Mouse (Mus musculus): ENCODE measurements around the gene Kirrel. TPM values are rescaled to one million over a fixed set of nuclear protein-coding genes. Genes with fewer than 3 reads are reported as not detected.
A peak's percentile ranks its signal among the peaks of the same experiment; 100 is the strongest.

Gene Kirrel
- total RNA-seq, 2 experiments from 2014 or later = 0.11 TPM; not detected in 1

DNA sequence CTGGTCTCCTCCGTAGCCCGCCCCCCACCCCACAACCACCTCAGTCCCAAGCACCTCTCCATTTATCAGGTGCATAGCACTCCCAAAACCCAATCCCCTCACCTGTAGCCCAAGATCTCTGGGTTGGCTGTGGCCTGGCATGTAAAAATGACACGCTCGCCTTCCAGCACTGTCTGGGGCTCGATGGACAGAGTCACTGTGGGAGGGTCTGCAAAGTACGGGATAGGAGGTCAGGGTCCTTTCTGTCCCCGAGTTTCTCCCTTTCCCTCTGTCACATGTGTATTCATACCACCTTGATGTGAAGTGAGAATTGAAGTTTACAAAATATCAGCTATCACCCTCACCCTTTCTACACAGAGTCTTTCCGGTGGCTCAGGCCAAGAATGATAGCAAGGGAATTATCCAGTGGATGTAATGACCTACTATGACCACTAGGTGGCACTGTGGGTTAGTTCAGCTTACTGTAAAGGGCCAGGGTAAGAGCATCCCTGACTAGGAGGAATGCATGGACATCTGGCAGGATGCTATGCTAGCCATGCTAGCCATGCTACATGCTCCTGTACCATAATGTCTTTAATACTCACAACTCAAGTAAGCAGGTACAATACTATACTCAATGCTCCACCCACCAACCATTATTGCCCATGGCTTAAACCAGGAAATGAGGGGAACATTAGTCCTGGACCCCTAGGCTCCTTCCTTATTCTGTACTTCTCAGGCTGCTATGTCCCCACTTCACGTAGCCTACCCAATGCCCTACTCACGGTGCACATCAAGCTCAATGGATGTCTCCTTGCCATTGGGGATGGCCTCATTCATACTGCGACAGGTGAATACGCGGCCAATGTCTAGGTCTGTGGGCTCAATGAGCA, 84.6 kb downstream of the Kirrel start:
- peak; percentile 90 for ATAC-seq (ENCODE audit: poor library complexity, severe bottlenecking)

DNA sequence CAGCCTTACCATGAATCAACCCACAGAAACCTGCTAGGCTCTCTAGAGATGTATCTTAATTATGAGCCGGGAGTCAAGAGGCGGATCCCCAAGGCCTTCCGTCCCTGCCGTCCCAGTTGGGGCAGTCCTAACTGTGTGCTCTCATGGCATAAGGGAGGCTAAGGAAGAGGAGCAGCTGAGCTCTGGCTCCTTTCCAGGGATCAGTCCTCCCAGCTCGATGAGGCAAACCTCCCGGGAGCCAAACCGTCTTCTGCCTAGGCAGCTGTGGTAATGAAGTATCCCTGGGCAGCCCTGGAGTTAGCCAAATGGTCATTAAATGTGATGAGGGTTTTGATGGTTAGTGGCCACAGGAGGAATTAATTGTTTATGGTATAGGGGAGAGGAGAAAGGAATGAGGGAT, 87.4 kb downstream of the Kirrel start:
- no peak for ATAC-seq (ENCODE audit: poor library complexity, severe bottlenecking)

DNA sequence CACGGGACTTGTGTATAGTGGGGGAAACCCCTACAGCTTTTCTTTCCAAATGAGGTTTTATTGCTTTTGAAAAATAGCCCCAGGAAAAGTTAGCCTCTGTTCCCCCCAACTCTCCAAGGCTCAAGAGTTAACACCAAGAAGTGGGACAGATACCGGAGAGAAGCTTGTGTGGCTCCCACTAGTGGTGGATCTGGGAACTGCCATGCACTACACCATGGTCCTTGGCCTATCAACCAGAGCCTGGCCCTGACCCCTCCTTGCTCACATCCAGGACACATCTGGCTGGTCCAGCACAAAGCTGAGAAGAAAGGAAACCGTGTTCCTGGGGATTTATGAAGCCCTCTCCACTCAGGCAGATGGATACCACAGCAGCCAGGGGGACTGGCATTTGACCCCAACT, 92.3 kb downstream of the Kirrel start:
- ATAC-seq (ENCODE audit: poor library complexity, severe bottlenecking) = peak; percentile 76

DNA sequence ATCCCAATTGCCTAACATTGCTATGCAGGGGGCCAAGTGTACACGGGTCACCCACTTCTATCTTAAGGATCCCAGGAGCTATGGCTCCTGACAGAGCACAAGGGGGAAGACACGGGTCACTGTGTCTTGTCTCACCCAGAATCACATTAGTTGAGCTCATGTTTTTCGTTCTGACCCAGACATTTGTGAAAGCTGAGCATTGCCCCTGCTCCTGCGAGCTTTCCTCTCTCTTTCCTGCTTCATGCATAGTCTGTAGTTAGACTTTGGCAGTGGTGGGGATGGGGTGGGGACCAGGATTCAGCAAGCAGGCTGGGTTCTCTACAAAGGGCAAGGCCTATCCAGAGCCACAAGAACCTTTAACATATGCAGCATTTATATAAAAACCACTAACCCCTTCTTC, 94.8 kb downstream of the Kirrel start:
- no peak for ATAC-seq (ENCODE audit: poor library complexity, severe bottlenecking)

DNA sequence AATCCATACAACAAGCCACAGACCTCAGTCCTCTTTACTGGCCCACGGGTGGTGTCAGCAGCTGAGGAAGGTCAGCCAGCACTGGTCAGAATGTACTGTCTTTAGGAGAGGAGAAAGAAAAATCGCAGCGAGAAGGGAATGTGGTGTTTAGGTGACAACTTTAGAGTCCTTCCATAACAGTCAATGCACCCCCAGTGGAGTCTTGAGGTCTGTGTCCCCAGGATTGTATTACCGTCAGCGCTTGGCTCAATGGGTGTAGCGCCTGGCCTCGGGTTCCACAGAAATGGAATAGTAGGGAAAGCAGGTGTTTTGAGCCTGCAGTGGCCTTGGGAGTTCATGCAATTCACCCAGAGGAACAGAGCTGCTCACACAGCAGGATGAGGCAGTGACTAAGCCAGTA, 95.2 kb downstream of the Kirrel start:
- no peak for ATAC-seq (ENCODE audit: poor library complexity, severe bottlenecking)

DNA sequence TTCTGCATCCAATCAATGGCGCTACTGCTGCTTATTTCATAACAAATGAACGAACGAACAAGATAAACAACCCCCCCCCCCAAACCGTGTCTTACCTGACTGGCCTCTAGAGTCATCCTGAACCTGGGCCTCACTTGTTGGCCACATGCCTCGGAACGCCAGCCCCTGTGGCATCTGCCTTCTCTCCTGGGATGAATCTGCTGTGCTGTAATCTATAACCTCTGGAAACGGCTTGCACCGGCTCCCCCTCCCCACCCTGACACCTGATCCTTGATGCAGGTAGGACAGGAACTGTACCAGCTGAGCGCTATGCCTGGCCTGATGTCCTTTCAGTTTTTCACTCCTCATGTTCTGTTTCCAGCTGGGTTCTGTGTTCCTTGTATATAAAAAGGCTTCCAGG, 96.9 kb downstream of the Kirrel start:
- ATAC-seq (ENCODE audit: poor library complexity, severe bottlenecking) = no peak

DNA sequence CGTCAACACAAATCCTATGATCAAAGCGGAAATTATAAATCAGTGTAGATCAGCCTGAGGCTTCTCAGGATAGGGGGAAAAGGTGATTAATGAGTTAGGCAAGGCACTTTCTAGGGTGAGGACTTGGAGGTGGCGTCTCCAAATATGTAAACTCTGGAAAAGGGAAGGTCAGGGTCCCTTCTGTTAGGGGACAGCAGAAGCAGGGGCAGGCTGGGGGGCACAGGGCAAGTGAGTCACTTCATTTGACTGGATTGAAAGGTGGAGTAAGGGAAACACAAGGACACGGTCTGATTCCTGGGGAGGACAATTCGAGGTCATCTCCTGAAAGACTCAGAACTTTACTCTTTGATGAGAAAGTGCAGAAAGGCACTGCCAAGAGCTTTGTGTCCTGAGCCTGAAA, 97.6 kb downstream of the Kirrel start:
- no peak for ATAC-seq (ENCODE audit: poor library complexity, severe bottlenecking)

DNA sequence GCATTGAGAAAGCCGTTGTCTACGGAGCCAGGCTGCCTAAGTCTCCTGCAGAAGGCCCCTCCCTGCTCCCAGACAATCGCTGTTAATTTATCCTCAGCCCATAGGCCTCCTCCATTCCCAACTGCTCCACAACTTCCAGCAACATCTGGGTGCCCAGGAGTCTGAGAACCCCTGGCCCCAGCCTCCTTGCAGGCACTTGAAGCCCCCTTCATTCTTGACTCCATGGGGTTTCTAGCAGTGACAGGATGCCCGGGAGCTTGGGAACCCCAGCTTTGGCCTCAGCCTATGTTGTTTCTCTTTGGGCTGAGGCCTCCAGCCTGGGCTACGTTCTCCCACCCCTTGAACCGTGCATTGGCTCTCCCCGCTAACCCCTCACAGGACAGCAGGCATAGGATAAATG, 98.4 kb downstream of the Kirrel start:
- ATAC-seq (ENCODE audit: poor library complexity, severe bottlenecking) = no peak

DNA sequence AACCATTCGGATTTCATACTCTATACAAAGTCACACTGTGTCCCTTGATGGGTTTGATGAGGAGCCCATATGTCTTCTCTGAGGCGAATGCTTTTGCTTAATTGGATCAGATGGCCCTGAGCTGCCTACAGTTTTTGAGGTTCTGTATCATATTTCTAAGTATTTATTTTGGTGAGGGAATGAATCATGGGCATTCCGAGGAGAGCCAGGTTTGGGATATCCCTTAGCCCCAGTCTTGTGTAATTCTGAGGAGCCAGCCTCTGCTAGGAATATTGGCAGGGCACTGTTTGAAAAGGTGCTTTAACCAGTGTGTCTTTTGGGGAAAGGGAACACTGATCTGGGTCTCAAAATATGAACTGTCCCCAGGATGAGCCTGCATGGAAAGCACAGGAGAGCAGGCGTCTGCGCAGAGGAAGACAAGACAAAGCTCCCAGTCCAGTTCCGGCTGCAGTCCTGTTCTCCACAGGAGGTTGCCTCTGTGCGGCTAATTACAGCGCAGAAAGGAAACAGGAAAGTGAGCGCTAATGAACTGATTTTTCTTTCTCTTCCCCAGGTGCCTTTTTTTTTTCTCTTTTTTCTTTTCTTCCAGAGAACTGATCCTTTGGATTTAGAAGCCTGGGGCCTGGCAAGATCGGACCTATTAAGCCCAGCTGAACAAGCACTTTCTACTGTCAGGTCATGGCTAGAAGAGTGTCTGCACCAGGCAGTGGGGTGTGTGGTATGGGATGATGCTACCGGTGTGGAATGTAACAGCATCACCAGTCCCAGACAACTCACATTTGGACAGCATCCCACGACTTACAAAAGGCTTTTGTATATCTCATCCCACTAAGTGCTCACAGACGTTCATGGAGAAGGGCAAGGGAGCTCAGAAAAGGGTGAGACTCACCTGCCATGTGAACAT, 101.7 kb downstream of the Kirrel start:
- no peak for ATAC-seq (ENCODE audit: poor library complexity, severe bottlenecking)

DNA sequence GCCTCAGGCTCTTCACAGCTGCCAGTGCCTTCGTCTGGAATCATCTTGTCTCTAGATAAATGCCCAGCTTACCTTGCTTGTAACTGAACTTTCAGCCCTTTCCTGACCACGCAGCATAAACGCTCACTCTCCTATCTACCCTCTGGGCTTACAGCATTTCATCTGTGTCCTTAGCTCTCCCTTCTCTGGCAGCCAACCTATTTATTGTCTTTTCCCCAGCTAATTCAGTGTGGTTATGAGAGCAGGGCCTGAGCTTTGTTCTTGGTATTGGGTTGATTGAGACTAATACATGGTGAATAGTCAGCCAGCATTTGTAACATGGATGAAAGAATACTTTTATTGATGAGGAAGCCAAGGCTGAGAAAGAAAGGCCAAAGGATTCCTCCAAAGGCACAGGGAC, 102.4 kb downstream of the Kirrel start:
- no peak for ATAC-seq (ENCODE audit: poor library complexity, severe bottlenecking)

DNA sequence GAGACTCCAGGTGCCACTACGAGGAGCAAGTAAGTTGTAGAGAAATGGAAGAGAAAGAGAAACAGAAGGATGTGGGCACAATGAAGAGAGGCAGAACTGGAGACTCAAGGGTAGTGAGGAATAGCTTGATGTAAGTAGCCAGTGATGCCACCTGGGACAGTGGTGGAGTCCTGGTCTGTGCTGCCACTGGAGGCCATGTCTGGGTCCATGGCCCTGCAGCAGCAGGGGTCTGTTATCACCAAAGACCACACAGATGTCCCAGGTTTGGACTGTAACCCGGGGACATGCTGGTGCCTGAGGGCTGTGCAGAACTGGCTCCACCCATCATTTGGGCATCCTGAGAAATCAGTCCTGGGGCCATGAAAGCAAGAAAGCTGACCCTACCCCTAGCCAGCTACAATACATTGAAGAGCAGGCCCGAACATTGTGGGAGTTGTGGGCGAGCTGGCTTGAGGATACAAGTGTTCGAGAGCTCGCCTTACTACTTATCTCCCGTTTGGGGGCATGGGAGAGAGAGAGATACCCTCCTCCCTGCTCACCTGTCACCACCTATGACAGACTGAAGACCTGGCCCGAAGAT, 107.1 kb downstream of the Kirrel start:
- ATAC-seq (ENCODE audit: poor library complexity, severe bottlenecking) = no peak

DNA sequence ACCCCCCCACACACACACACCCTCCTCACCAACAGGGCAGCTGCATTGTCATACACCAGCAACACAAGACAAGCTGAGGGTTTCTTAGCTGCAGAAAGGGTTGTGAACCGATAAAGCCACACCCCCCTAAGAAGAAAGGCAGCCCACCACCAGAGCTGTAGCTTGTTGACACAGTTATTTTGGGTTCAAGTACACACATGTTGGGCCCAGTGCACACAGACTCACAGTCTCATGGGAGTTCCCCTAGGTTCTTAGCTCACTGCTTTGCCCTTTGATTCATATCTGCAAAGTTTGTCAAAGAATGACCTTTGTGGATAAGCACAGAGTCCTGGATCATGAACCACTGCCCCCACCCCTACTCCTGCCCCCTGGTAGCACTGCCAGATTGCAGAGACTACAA, 120.6 kb downstream of the Kirrel start:
- no peak for ATAC-seq (ENCODE audit: poor library complexity, severe bottlenecking)

DNA sequence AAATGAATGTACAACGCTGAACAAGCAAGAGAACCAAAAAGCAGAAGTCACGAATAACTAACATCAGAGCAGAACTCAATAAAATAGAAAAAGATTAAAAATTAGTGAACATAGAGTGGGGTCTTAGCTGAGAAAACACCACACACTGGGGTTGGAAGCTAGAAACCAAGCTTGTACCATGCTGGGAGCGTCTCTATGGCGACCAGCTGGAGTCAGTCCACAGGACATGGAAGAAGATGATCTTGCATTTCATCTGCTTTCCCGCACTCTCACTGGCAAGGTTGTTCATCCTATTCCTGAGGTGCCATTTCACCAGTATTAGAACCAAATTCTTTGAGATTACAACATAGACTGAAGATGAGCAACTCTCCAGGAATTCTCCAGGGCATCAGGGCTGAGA, 126.7 kb downstream of the Kirrel start:
- ATAC-seq (ENCODE audit: poor library complexity, severe bottlenecking) = no peak

DNA sequence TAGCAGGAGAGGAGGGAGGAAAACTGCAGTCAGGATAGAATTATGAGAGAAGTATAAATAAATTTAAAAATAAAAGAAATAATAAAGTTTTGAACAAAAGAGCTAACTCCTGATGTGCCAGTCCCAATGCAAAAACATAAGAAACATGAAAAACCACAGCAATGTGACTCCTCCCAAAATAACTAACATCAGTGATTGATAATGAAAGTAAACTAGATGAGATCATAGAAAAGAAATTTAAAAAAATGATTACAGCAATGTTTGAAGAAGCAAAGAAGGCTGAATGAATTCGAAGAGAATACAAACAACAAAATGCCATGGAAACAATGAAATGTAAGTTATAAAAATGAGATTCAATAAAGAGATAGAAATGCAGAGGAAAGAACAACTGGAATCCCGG, 132.8 kb downstream of the Kirrel start:
- no peak for ATAC-seq (ENCODE audit: poor library complexity, severe bottlenecking)

DNA sequence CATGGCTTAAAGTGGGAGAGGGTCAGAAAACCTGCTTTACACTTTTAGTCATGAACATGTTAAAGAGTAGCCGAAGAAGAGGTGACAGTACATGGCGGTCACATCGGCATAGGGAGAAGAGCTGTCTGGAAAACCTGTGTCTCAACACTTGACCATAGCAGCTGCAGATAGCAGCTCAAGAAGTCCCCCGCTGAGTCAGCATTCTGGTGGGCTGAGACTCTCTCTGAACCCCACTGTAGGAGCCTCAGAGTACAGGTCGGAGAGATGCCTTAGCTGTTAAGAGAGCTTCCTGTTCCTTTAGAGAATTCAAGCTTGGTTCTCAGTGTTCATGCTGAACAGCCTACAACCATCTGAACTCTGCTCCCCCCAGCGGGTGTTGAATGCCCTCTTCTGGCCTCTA, 136.0 kb downstream of the Kirrel start:
- ATAC-seq (ENCODE audit: poor library complexity, severe bottlenecking) = no peak

DNA sequence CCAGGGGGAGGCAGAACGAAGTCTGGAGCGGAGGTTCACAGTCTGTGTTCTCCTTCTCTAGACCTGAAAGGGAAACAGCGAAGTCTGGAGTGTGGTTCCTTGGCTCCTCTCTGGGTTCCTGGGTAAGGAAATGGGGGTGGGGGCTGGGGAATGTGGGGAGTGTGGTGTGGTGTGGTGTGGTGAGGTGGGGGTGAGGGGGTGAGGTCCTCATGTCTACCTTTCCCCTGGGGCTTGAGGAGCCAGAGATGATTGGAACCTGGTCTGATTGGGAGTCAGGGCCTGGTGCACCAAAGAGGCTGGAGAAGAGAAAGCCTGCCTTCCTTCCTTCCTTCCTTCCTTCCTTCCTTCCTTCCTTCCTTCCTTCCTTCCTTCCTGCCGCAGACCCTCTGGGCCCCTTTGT, 140.5 kb downstream of the Kirrel start:
- ATAC-seq (ENCODE audit: poor library complexity, severe bottlenecking) = no peak

DNA sequence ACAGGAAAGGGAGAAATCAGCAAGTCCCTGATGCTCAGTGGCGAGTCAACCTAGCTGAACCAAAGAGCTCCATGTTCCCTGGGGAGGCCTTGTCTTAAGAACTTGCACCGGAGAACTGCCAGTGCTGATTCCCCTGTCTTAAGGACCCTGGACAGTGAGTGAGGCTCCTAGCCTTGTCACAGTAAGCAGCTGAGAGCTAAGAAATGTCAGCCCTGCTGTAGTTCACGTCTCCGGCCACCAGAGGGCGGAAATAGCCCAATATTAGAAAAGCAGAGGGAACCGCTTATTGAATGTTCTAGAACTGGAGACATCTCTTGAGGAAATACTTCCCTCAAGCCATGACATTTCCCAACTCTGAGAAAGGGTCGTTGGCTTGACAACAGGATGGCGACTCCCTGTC, 141.2 kb downstream of the Kirrel start:
- peak; percentile 81 for ATAC-seq (ENCODE audit: poor library complexity, severe bottlenecking)

DNA sequence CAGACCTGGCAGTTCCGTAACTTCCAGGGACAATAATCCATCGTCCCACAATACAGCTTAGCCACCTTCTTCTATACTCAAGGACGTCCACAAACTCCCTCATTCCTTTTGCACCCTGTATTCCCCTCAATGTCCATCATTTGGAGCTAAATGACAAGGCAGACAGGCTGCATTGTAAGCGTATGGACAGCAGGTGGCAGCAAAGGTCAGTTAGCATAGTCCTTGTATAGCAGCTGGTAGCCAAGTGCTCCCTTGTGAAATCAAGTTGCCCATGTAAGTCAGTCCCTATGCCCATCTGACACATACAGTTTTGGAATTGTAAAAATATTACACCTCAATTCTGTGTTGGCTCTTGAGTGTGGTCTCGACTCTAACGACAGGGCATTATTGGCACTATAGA, 143.7 kb downstream of the Kirrel start:
- ATAC-seq (ENCODE audit: poor library complexity, severe bottlenecking) = peak; percentile 82
